Mouse (Mus musculus) CD4-positive, CD25-positive, alpha-beta regulatory T cell, adult 2 months (primary cell): ENCODE results near the gene Snrnp27.

Source experiments
- DNase-seq: peaks from one replicate; pipeline ENCODE4 v3.0.0-alpha.2; 2012; ENCODE audit warnings: low read depth, low spot score

The Snrnp27 gene

GRCm38 (mm10) chr6:86665076-86665475, 19.2 kb downstream of the Snrnp27 start:
- DNase-seq: no peak

- no peak for DNase-seq
Measured at GRCm38 (mm10) chr6:86660161-86660877, 24.0 kb downstream of the Snrnp27 start.

GRCm38 (mm10) chr6:86658501-86658900, 25.8 kb downstream of the Snrnp27 start:
- DNase-seq: no peak

GRCm38 (mm10) chr6:86654270-86654916, 29.9 kb downstream of the Snrnp27 start:
- no peak for DNase-seq

GRCm38 (mm10) chr6:86653026-86653425, 31.3 kb downstream of the Snrnp27 start:
- no peak for DNase-seq

GRCm38 (mm10) chr6:86646143-86646542, 38.2 kb downstream of the Snrnp27 start:
- DNase-seq: no peak

- DNase-seq: no peak
Measured at GRCm38 (mm10) chr6:86645551-86645950, 38.8 kb downstream of the Snrnp27 start.

GRCm38 (mm10) chr6:86644775-86645400, 39.4 kb downstream of the Snrnp27 start:
- DNase-seq: peak; percentile 59

- DNase-seq: peak; percentile 62
Measured at GRCm38 (mm10) chr6:86641716-86642115, 42.6 kb downstream of the Snrnp27 start.

- no peak for DNase-seq
Measured at GRCm38 (mm10) chr6:86640776-86641175, 43.5 kb downstream of the Snrnp27 start.

- no peak for DNase-seq
Measured at GRCm38 (mm10) chr6:86640161-86640560, 44.2 kb downstream of the Snrnp27 start.

GRCm38 (mm10) chr6:86639180-86640160, 44.9 kb downstream of the Snrnp27 start:
- no peak for DNase-seq

GRCm38 (mm10) chr6:86638434-86638833, 45.9 kb downstream of the Snrnp27 start:
- peak; percentile 31 for DNase-seq

- no peak for DNase-seq
Measured at GRCm38 (mm10) chr6:86637860-86638259, 46.5 kb downstream of the Snrnp27 start.

GRCm38 (mm10) chr6:86637171-86637835, 47.0 kb downstream of the Snrnp27 start:
- DNase-seq: no peak

- no peak for DNase-seq
Measured at GRCm38 (mm10) chr6:86636495-86636894, 47.8 kb downstream of the Snrnp27 start.

GRCm38 (mm10) chr6:86630141-86630540, 54.2 kb downstream of the Snrnp27 start:
- DNase-seq: no peak

GRCm38 (mm10) chr6:86627946-86628345, 56.4 kb downstream of the Snrnp27 start, which contains the start of gene Asprv1:
Asprv1 (plus strand) TSS chr6:86628164.
- no peak for DNase-seq
